Mouse (Mus musculus): ENCODE measurements around the gene Cisd1. TPM values are rescaled to one million over a fixed set of nuclear protein-coding genes. Genes with fewer than 3 reads are reported as not detected.
A peak's percentile ranks its signal among the peaks of the same experiment; 100 is the strongest.

Cisd1 gene
- total and polyA plus RNA-seq, 3 experiments = 81.8 to 111 (median 100) TPM

DNA sequence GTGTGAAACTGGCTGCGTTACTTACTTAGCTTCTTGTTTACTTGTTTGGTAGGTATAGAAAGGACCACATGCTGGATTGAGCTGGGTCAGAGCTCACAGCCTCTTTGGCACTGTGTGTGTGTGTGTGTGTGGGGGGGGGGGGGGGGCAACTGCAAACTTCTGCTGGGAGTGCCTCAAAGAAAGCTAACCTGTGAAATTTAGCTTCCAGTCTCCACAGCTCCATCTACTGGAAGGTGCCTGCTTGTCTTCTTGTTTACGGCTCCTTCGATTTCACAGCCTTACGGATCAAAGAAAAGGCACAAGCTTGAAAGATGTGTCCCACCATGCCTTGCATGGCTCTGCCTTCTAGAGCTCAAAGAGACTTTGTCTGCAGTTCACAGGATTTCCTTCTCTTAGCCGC is 42.3 kb downstream of the Cisd1 start:
- peak; percentile 52 for DNase-seq (ENCODE audit: extremely low read depth)
- Histone ChIP-seq H3K4me1 (ENCODE audit: control insufficient read depth in 1 of 2, insufficient read depth in 2 of 2) (peaks cover 0 to 6% of the 10 kb centered on the region in 2 experiments; a peak in 1 of 4 replicates), H3K79me2 (replicated peaks; ENCODE audit: control insufficient read depth, extremely low read depth, insufficient read depth, poor library complexity, severe bottlenecking) (no peaks in the 10 kb centered on the region), H3K4me2 (ENCODE audit: insufficient read depth, low read depth, poor library complexity, severe bottlenecking) (no peak overlapping the region), H3K4me3 (replicated peaks in 1 of 3; ENCODE audit: low read depth in 2 of 3, low read length in 2 of 3, poor library complexity in 1 of 3) (peak overlapping the region in 1 of 3 experiments; percentile 5), H3K36me3 (replicated peaks in 1 of 2; ENCODE audit: control insufficient read depth in 1 of 2, insufficient read depth in 1 of 2, low read length in 1 of 2) (no peaks in the 10 kb centered on the region), H3K9ac (ENCODE audit: insufficient read depth, low read depth) (no peak overlapping the region), H3K27ac (ENCODE audit: insufficient read depth, low read depth) (no peak overlapping the region), H3K27me3 (replicated peaks) (peaks cover 3% of the 10 kb centered on the region), H3K9me3 (replicated peaks; ENCODE audit: low read length) (no peaks in the 10 kb centered on the region)
- in situ Hi-C loops (cut with MboI; ENCODE audit: low pct_ligation_motif_present, low pct_unique_long_range_greater_than_20kb, low sequenced_read_pairs) = no loop called here
- no peak for TF ChIP-seq MXI1 (IDR thresholded peaks at IDR 0.05; ENCODE audit: low read depth, low read length)
- TF ChIP-seq RAD21 (IDR thresholded peaks at IDR 0.05; ENCODE audit: low read depth, low read length) = peak; percentile 53
- no peak for TF ChIP-seq EP300 (IDR thresholded peaks at IDR 0.05; ENCODE audit: low read length)
- TF ChIP-seq SMC3 (IDR thresholded peaks at IDR 0.05; ENCODE audit: low read depth, low read length) = peak; percentile 58
- no peak for TF ChIP-seq ZNF384 (IDR thresholded peaks at IDR 0.05; ENCODE audit: low read depth, low read length)
- TF ChIP-seq CTCF (conservative IDR thresholded peaks at IDR 0.05 in 1 of 2, IDR thresholded peaks at IDR 0.05 in 1 of 2; ENCODE audit: low read depth in 2 of 2, low read length in 2 of 2) = peak in 1 of 2 experiments; percentile 73; a peak in 2 of 4 replicates
- no peak for TF ChIP-seq JUND (conservative IDR thresholded peaks at IDR 0.05; ENCODE audit: low read depth, low read length)
- dilution Hi-C loops (cut with MboI; ENCODE audit: extremely low pct_ligation_motif_present, extremely low pct_unique_long_range_greater_than_20kb, low sequenced_read_pairs) = no loop called here

DNA sequence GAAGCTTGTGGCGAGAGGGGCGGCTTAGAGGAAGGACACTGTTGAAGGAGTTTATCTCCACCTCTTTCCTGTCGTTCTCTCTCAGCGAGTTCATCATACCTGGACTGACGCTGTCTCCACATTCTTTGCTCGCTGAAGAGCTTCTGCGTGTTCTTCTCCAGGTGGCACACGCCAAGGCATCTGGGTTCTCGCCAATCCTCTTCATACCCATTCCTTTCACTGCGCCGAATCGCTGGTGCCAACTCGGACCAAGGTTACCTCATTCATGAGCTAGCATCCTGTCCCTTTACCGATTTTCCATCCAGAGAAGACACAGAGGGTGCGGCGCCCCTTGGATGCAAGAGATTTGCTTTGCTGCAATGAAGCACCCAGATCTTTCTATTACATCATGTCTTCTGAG is 44.6 kb downstream of the Cisd1 start:
- Histone ChIP-seq H3K9me3 (replicated peaks; ENCODE audit: low read length) (no peaks in the 10 kb centered on the region), H3K4me1 (ENCODE audit: control insufficient read depth in 1 of 2, insufficient read depth in 2 of 2) (peaks cover 0 to 6% of the 10 kb centered on the region in 2 experiments; a peak in 1 of 4 replicates), H3K9ac (ENCODE audit: insufficient read depth, low read depth) (no peak overlapping the region), H3K27ac (ENCODE audit: insufficient read depth, low read depth) (no peak overlapping the region), H3K27me3 (replicated peaks) (peaks cover 3% of the 10 kb centered on the region), H3K36me3 (replicated peaks in 1 of 2; ENCODE audit: control insufficient read depth in 1 of 2, insufficient read depth in 1 of 2, low read length in 1 of 2) (no peaks in the 10 kb centered on the region), H3K79me2 (replicated peaks; ENCODE audit: control insufficient read depth, extremely low read depth, insufficient read depth, poor library complexity, severe bottlenecking) (no peaks in the 10 kb centered on the region), H3K4me3 (replicated peaks in 1 of 3; ENCODE audit: low read depth in 2 of 3, low read length in 2 of 3, poor library complexity in 1 of 3) (no peak overlapping the region), H3K4me2 (ENCODE audit: insufficient read depth, low read depth, poor library complexity, severe bottlenecking) (no peak overlapping the region)
- dilution Hi-C loops (cut with MboI; ENCODE audit: extremely low pct_ligation_motif_present, extremely low pct_unique_long_range_greater_than_20kb, low sequenced_read_pairs) (no loop called here), in situ Hi-C loops (cut with MboI; ENCODE audit: low pct_ligation_motif_present, low pct_unique_long_range_greater_than_20kb, low sequenced_read_pairs) (no loop called here)
- DNase-seq (ENCODE audit: extremely low read depth) = no peak
- TF ChIP-seq EP300 (IDR thresholded peaks at IDR 0.05; ENCODE audit: low read length) (no peak), BHLHE40 (IDR thresholded peaks at IDR 0.05; ENCODE audit: low read depth, low read length) (no peak), PAX5 (IDR thresholded peaks at IDR 0.05; ENCODE audit: low read length) (no peak), RAD21 (IDR thresholded peaks at IDR 0.05; ENCODE audit: low read depth, low read length) (no peak), CHD2 (IDR thresholded peaks at IDR 0.05; ENCODE audit: low read length) (no peak), TCF12 (IDR thresholded peaks at IDR 0.05; ENCODE audit: low read depth, low read length) (no peak), KAT2A (IDR thresholded peaks at IDR 0.05; ENCODE audit: insufficient replicate concordance, low read length) (no peak), ZNF384 (IDR thresholded peaks at IDR 0.05; ENCODE audit: low read depth, low read length) (no peak), NRF1 (IDR thresholded peaks at IDR 0.05; ENCODE audit: low read depth, low read length) (no peak), GABPA (IDR thresholded peaks at IDR 0.05; ENCODE audit: insufficient replicate concordance, low read depth, low read length) (no peak), POLR2A (IDR thresholded peaks at IDR 0.05; ENCODE audit: low read depth, low read length) (no peak), HCFC1 (IDR thresholded peaks at IDR 0.05; ENCODE audit: low read depth, low read length) (no peak), CTCF (conservative IDR thresholded peaks at IDR 0.05 in 1 of 2, IDR thresholded peaks at IDR 0.05 in 1 of 2; ENCODE audit: low read depth in 2 of 2, low read length in 2 of 2) (no peak), ZKSCAN1 (IDR thresholded peaks at IDR 0.05; ENCODE audit: borderline replicate concordance, low read depth, low read length) (no peak), ZMIZ1 (IDR thresholded peaks at IDR 0.05; ENCODE audit: low read depth, low read length) (no peak)

Data from CH12.LX (cell line).